Mouse (Mus musculus) frontal cortex, adult 2 months (tissue): ENCODE data around the gene Ptms. TPM values are rescaled to one million over a fixed set of nuclear protein-coding genes. Genes with fewer than 3 reads are reported as not detected.

ENCODE experiments used
- DNase-seq, 2 experiments: peaks; one replicate each; pipeline ENCODE4 v3.0.0; 2022; ENCODE audit warnings: low spot score in 1 of 2; ENCODE audit errors: extremely low spot score in 1 of 2
- polyA plus RNA-seq: library from polyadenylated mRNA; depleted of rRNA; stranded (reverse); fragments of >200 nt; gene quantifications from 2 replicates; pipeline ENCODE4 v1.2.3, GENCODE M21; 2012

Ptms gene
- polyA plus RNA-seq, 1 experiment: 1,541 TPM

DNA sequence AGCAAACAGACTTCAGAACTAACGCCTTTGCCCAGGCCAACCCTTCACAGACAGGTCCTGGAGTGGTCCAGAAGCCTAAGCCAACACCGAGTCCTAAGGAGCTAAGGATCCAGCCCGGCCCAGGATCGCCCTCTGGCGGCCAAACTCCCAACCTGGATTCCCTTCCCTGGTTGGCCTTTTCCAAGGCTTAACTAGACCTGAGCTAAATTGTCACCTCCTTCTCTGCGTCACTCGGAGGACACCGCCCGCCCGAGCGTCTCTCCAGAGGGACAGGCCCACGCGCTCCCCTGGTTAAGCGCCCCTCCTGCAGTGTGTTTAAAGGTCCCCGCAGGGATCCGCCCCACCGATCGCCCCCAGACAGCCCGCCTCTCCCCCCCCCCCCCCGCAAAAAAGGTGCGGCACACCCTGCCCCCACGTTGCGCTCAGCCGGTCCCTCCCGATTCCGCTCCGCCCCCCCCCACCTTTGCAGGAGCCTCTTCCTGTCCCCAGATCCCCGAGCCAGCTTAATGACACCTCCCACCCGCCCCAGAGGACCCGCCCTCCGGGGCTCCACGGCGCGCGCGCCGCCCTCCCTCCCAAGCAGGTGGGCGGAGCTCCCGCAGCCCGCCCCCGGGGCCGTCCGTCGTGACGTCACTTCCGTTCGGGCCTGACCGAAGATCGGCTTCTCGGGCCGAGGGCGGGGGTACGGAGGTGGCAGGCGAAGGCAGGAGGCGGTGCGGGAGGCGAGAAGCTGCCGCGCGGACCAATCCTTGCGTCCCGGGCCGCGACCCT is 11.0 kb upstream of the Ptms start, which contains the start of gene Mlf2:
Mlf2 (plus strand) TSS at position 633 of the 771 bp plus-strand sequence.
- DNase-seq: peak; percentile 97 to 100

DNA sequence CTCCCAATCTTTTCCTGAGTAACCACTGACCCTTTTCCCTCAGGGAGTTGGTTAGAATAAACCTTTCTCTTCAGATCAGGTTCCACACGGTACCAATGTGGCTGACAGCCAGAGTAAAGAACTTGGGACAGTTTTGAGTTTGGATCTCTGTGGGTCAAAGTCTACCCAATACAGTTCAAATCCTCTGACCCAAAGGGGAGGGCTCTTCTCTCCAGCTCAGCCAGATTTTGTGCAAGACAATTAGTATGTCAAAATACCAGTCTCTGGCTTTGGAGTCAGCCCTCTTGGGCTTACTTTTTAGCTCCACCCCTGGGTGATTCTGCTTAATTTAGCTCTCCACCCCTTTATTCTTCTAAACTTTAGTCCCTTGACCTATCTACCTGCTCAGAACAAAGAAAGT is 10.3 kb upstream of the Ptms start:
- DNase-seq: no peak

DNA sequence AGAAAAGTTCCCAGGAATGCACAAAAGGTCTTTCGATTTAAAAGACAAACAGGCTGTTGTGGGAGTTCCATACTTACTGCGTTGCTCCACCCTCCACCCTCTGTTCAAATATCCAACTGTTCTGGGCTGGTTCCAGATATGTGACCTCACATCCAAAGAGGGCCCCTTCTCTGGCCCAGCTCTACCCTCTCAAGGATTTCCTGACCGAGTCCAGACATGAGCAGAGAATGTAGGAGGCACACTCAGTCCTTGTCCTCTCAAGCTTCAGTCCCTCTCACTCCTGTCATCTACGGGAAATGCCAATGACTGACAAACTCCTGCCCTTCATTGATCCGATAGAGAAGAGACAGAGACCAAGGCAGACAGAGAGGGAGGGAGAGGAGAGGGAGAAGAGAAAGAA is 6.0 kb upstream of the Ptms start:
- DNase-seq: no peak

DNA sequence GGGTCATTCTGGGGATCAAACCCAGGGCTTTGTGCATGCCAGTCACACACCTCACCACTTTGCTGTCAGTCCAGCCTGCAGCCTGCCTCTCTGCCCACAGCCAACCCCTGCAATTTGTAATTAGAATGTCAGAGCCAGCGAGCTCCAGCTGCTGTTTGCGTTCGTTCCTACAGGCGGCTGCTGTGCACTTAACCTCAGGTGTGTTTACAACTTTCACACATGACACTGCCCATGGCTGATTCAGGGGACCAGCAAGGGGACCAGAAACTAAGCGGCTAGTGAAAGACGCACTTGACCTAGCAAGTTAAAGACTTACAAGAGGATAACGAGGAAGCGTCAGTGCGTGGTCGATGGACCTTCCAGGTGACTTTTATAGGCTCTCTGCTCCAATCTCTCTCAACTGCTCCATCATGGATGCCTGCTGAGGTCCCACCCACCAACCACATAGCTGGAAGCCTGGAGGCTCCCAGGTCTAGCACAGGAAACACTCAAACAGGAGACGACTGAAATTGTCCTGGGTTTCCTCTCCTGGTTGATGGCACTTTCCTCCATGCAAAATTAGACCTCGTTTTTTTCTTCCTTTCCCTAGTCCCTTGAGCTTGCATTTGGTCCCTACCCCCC is 5.4 kb upstream of the Ptms start:
- DNase-seq: no peak

DNA sequence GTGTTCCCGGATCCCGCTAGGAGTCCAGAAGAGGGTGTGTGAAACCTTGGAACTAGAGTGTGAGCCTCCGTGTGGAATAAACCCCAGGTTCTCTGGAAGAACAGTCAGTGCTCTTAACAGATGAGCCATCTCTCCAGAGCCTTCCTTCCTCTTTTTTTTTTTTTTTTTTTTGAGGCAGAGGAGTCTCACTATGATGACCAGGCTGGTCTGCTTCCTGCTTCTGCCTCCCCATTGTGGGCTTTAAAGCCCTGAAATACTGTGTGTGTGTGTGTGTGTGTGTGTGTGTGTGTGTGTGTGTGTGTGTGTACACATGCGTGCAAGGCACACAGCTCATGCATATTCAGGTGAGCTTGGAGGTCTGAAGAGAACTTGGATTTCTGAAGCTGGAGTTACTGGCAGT is 1.6 kb upstream of the Ptms start:
- no peak for DNase-seq

DNA sequence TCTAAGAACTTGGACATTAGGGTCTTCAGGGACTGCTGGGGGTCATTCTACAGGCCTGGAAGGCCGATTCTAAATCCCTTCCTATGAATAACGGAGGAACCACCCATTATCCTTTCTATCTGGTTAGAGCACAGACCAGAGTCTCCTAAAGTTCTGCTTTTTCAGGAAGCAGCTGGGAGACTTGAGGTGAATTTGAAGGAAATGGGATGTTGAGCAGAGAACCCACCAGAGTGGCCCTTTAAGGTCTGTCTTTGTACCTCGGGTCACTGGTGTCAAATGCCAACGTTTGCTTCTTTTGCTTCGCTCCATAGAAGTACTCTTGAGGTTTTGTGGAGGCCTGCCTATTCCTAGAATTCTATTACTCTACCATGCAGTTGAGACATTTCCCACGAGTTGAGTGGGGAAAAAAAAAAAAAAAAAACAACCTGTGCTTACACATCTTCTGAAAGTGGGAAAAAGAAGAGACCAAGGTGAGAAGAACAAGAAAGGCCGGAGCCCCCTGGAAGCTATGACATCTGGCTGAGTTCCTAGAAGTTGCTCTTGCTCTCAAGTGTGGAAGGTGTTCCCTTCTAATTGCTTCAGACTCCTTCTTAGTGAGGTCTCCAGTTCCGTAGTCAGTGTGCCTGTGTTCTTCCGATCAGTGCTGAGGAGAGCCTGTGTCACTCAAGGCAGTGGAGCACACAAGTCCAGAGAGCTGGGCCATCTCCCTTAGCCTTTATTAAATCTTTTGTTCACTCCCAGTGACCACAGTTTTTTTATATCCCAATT is 599 bp upstream of the Ptms start:
- no peak for DNase-seq

DNA sequence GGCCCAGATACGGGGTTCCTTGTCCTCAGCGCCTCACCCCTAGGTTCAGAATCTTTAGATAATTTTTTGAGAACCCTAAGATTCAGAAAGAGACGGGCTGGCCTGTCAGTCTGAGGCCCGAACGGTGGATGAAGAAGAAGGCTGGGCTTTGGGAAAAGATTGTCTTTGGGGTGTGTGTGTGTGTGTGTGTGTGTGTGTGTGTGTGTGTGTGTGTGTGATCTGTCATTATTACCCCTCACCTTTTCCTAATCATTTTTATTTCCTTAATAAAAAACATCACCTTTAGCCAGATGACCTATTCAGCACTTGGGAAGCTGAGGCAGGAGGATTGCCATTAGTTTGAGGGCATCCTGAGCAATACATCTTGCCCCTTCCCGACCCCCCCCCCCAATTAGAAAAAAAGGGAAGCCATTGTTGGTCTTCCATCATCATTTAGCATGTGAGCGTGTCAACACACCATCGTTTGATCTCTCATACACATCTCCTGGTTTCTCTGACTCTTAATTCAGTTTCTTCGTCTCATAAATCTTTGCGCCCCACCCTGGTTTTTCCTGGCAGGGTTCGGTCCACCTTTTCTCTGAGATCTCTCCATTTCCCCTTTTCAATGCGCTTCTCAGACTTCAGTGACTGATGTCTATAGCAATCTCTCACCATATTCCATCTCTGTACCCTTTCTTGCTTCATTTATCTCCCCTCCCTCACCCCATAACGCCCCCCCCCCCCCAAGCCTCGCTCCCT is 844 bp downstream of the Ptms start:
- DNase-seq: peak in 1 of 2 experiments; percentile 47

DNA sequence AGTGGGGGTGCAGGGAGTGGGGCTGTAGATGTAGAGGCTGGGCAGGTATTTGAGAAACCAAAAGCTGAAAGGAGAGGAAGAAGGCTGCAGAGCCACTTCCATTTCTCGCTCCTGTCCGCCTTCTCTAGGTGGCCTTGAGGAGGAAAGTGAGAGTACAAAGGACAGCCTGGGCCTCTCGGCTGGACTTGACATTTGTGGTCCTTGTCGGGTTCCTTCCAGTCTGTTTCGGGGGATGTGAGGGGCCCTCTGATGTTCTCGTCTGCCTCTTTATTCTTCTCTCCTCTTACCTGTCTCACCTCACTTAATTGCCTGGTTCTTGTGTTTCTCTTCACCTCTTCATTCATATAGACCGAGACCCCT is 1.6 kb downstream of the Ptms start:
- DNase-seq: no peak

DNA sequence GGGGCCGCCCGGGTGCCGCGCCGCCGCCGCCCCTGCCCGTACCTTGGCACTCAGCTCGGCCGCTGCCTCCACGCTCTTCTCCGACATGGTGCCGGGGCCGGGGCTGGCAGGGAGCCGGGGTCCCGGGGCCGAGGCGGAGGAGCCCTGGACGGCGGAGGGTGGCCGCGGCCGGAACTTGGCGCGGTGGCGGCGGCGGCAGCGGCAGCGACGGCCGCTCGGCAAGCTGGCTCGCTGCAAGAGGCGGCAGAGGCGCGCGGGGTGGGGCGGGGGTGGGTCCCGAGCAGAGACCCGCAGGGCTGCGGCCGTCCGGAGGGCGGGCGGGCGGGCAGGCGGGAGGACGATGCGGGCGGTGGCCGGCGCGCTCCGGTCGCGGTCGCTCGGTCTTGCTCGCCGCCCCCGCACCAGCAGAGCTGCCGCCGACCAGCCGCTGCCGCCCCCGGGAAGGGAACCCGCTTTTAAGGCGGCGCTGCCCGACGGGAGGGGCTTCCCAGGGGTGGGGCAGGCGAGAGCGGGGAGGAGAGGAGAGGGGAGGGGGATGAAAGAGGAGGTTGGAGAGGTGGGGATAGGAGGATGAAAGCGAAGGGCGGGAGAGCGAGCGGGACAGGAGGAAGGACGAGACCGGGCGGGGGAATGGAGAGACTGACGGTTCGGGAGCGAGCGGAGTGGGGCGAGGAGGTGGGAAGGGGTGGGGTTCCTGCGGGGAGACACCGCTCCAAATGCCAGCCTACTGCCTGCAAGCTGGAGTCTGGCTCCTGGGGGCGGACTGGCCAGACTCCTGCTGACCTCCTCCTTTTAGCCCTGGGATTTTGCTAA is 2.2 kb downstream of the Ptms start:
- DNase-seq: peak; percentile 87 to 94

DNA sequence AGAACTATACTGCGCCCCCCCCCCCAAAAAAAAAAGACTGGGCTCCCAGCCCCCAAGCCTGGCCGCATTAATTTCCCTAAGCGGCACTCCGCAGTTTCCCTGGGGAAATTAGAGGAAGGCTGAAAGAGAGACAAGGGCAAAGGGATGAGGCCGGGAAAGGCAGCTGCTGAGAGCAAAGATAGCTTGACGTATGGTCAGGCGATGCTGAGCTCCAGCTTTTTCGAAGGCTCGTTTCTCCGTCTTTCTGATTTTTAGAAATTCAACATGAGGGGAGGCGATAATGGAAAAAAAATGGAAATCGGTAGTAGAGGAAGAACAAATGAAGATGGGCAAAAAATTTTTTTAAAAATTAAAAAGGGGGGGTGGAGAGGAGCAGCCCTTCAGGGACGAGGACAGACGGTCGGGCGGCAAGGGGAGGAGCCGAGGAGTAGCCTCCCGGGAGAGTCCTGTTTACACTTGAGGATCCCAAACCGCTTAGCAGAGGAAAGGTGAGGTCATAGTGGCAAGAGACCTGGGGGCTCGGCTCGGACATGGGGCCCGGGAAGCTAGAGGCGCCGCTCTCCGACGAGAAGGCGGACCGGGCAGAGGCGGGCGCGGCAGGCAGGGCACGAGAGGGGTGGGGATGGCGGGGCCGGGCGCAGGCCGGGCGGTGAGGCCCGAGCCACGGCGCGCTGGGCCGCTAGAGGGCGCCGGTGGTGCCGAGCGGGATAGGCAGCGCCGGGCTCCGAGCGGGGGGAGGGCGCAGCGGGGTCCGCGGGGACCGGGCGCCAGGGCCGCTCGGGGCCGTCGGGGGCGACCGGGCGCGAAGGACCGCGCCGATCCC is 3.0 kb downstream of the Ptms start:
- DNase-seq: peak; percentile 59 to 92

DNA sequence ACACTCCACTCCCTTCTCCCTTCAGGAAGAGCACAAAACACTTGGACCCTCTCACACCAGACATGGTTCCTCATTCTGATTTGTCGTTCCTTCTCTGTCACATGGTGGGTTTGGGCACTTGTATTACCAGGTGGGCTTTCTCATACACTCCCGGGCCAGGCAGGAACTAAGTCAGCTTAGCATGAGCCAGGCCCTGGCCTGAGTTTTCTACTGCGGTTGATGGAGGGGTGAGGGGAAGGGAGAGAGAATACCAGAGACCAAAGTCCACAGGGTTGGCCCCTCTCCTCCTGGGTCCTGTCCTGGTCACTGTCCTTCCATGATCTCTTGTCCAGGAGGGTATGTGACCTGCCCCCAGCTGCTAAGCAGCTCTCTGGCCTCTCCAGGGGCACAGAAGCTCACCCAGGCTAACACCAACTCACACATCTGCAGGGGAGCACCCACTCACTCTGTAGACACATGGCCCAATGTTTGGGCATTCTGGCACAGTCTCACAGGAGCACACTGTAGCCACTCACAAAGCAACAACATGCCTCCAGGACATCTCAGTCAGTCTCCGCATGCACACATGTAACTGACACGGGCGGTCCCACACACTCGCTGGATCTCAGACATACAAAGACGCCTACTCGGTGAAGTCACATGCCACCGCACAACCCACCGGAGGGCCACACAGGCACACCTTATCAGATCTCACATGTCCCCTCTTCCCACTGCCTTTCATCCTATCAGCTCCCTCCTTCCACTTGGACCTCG is 3.8 kb downstream of the Ptms start:
- peak; percentile 71 to 79 for DNase-seq

DNA sequence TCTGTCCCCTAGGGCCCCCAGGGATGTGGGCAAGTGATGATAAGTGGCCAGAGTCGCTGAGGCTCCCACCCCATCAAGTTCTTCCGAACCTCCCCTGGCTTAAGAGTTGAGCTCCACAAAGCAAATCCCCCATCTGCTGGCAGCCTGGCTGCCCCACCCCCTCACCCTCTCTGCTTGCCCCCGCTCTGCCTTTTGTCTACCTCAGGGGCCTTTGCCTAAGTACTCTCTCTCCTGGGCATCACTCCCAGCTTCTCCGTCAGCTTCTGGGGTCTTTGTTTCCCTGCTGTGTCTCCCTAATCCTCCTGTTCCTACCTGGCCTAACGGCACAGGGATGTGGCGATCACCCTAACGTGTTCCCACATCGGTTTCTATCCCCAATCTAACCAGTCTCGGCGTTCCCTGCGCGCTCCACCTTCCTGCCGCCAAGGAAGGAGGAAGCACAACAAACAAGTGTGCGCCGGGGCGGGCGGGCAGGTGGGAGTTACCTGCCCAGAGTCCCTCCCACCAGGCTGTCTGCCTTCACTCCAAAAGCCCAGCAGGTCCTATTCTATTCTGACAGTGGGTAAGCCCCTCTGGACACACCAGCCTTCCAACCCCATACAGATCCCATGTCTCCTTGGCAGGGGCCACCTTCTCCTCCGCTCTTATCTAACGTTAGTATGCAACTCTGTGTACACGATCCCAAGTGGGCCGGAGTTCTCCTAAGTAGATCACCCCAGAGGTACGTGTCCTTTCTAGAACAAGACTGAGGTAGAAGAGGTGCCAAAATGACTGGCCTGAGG is 4.6 kb downstream of the Ptms start:
- no peak for DNase-seq

DNA sequence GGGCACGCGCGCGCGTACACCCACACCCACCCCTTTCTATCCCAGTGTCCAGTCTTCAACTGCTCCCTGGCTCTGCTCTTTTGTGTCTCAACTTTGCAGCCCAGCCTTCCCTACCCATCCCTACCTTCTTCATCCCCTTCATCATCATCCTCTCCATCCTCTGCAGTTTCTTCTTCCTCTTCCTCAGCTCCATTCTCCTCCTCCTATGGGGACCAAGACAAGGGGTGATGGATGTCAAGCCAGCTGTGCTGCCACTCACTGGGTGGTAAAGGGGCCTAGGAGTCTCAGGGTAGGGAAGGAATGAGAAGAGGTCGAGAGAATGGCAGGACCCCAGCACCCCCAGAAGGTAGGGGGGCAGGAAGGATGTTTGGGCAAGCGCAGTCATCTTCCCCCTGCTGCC is 5.4 kb downstream of the Ptms start:
- DNase-seq: no peak

DNA sequence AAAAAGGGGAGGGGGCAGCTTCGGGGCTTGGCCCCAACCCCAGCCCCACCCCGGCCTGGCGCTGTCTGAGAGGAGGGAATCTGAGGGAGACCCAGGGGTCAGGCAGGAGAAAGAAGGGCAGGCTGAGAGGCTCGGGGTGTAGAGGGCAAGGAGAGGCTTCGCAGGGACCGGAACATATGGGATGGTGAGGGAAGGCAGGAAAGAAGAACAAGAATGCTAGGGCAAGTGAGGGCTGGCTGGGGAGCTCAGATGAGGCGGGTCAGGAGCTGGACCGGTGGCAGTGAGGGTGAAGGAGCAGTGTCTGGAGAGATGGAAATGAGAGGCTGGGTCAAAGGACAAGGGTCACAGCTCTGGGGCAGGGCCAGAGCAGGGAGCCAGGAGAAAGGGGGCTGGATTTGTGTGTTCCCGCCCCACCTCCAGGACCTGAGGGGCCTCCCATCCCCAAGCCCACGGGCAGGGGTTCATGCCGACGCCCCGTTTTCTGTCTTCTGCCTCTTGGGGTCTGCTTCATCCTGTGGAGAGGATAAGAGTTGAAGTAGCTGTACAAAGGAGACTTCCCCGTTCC is 6.1 kb downstream of the Ptms start:
- no peak for DNase-seq

DNA sequence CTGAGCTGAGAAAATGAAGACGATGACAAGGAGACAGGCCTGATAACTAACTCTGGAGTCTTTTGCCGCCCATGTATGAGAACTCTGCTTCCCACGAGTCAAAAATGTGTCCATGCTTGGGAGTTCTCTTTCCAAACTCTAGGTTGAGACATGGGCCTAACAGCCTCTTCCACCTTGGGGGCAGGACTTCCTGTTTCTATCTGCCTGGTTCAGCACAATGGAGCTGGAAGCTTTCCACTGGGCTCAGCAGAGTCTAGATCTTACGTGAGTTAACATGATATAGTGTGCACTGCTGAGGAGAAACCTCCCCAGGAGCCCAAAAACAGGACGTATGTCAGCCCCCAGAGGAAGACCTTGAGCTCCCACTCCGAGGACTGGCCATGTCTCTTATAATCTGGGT is 6.7 kb downstream of the Ptms start:
- no peak for DNase-seq

DNA sequence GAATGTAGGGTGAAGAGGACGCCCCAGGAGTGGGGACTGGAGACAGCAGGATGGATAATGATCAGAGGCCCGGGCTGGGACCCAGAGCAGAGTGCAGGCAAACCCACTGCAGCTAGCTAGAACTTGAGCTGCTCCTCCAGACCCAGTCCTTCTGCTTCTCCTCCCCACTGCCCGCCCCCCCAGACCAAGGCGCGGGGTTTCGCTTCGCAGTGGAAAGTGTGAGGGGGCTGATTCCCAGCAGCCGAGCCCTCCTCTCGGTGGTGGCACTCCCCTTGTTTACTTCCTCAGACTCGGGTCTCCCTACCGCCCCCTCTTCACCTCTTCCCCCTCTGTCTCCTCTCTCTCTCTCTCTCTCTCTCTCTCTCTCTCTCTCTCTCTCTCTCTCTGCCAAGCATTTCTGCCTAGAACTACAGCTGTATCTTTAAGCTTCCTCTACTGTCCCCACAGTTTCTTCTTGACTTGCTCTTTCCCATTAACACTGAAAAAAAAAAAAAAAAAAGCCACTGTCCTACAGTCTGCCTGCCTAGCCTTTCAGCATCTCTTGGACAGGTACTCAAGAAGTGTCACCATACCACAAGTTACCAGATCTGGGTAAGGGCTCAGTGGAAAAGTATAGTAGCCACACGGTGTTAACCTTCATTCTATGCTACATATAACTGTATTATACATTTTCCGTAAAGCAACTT is 8.2 kb downstream of the Ptms start, which contains the start of gene Lag3:
Lag3 (minus strand) TSS at position 173 of the 686 bp plus-strand sequence.
- no peak for DNase-seq

DNA sequence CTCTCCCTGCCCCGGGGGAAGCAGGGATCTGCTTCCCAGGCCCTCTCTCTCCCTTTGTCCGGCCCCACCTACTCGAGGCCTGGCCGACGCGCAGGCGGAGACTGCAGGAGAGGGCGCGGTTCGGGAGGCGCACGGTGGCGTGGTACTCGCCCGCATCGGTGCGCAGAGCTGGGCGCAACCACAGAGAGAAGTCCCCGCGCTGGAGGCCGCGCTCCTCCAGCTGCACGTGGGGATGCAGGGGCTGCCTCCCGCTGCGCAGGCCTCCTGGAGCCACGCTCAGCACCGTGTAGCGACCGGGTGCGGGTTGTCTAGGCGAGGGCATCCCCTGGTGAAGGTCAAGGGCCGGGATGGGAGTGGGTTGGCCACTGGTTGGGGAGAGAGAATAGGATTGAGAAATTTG is 9.9 kb downstream of the Ptms start:
- no peak for DNase-seq
